Mouse (Mus musculus): Measurements from ENCODE around the gene Yrdc.
A peak's percentile ranks its signal among the peaks of the same experiment; 100 is the strongest.

DNA sequence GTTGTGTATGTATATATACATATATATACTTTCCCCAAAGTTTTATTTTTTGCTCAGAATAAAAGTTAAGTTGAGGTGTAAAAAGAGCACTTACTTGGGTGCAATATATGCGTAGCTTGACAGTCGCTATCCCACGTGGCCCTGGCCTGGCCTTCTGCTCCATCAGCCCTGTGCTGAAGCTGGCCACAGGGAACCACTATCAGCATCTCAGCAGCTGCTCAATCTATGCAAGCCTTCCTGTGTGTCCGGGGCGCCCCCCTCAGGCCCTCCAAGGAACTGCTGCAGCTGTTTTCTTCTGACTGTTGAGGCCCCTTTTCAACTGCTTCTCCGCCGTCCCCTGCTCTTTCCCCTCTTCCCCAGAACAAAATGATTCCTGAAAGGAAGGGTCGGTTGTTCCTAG is 2.9 kb upstream of the Yrdc start:
- TF ChIP-seq CTCF (IDR thresholded peaks at IDR 0.05; ENCODE audit: extremely low read depth, insufficient read depth, insufficient read length, insufficient replicate concordance) = peak; percentile 94
- TF ChIP-seq POLR2A (IDR thresholded peaks at IDR 0.05; ENCODE audit: low read depth, low read length) = no peak
